Mouse (Mus musculus): ENCODE results near the gene Src. TPM values are rescaled to one million over a fixed set of nuclear protein-coding genes. Genes with fewer than 3 reads are reported as not detected.
A peak's percentile ranks its signal among the peaks of the same experiment; 100 is the strongest.

Gene Src
- polyA plus RNA-seq, 1 experiment = 31.8 TPM

GRCm38 (mm10) chr2:157466836-157467235 lies 48.6 kb downstream of the Src start:
- WGBS = 69% methylated on average over 7 of the region's 7 CpGs
- no peaks in the 10 kb centered on the region for H3K36me3 ChIP-seq (ENCODE audit: control insufficient read depth, insufficient read depth, low read length)
- no peak overlapping the region for H3K4me3 ChIP-seq (ENCODE audit: insufficient read depth, low read depth, low read length)

GRCm38 (mm10) chr2:157468130-157468796 lies 50.0 kb downstream of the Src start:
- Histone ChIP-seq H3K27me3 (replicated peaks; ENCODE audit: control insufficient read depth, insufficient read depth, low read length) (no peaks in the 10 kb centered on the region), H3K4me3 (ENCODE audit: insufficient read depth, low read depth, low read length) (no peak overlapping the region), H3K36me3 (ENCODE audit: control insufficient read depth, insufficient read depth, low read length) (no peaks in the 10 kb centered on the region), H3K27ac (ENCODE audit: insufficient read depth, low read depth, low read length) (no peak overlapping the region), H3K4me1 (ENCODE audit: control insufficient read depth, insufficient read depth, low read length) (no peaks in the 10 kb centered on the region)
- TF ChIP-seq CTCF (conservative IDR thresholded peaks at IDR 0.05; ENCODE audit: insufficient read depth, insufficient read length, low read depth, low read length) (peak; percentile 63), POLR2A (IDR thresholded peaks at IDR 0.05; ENCODE audit: low read depth, low read length) (no peak)
- WGBS = 72% methylated on average over 8 of the region's 8 CpGs
- DNase-seq = peak; percentile 46

More at GRCm38 (mm10) chr2:157466836-157467235, 48.6 kb downstream of the Src start:
- no peaks in the 10 kb centered on the region for H3K4me1 ChIP-seq (ENCODE audit: control insufficient read depth, insufficient read depth, low read length)
- TF ChIP-seq CTCF (conservative IDR thresholded peaks at IDR 0.05; ENCODE audit: insufficient read depth, insufficient read length, low read depth, low read length) (no peak), POLR2A (IDR thresholded peaks at IDR 0.05; ENCODE audit: low read depth, low read length) (no peak)
- no peak for DNase-seq
- H3K27ac ChIP-seq (ENCODE audit: insufficient read depth, low read depth, low read length) = no peak overlapping the region
- H3K27me3 ChIP-seq (replicated peaks; ENCODE audit: control insufficient read depth, insufficient read depth, low read length) = no peaks in the 10 kb centered on the region

GRCm38 (mm10) chr2:157471292-157471691 lies 53.0 kb downstream of the Src start:
- peak; percentile 13 for DNase-seq
- no peak overlapping the region for H3K27ac ChIP-seq (ENCODE audit: insufficient read depth, low read depth, low read length)
- H3K4me3 ChIP-seq (ENCODE audit: insufficient read depth, low read depth, low read length) = no peak overlapping the region
- no peaks in the 10 kb centered on the region for H3K27me3 ChIP-seq (replicated peaks; ENCODE audit: control insufficient read depth, insufficient read depth, low read length)
- no peaks in the 10 kb centered on the region for H3K36me3 ChIP-seq (ENCODE audit: control insufficient read depth, insufficient read depth, low read length)
- H3K4me1 ChIP-seq (ENCODE audit: control insufficient read depth, insufficient read depth, low read length) = no peaks in the 10 kb centered on the region
- TF ChIP-seq POLR2A (IDR thresholded peaks at IDR 0.05; ENCODE audit: low read depth, low read length) = no peak
- no peak for TF ChIP-seq CTCF (conservative IDR thresholded peaks at IDR 0.05; ENCODE audit: insufficient read depth, insufficient read length, low read depth, low read length)
- 61% methylated on average over 7 of the region's 7 CpGs for WGBS

GRCm38 (mm10) chr2:157471737-157472136 lies 53.5 kb downstream of the Src start:
- no peaks in the 10 kb centered on the region for H3K27me3 ChIP-seq (replicated peaks; ENCODE audit: control insufficient read depth, insufficient read depth, low read length)
- no peaks in the 10 kb centered on the region for H3K4me1 ChIP-seq (ENCODE audit: control insufficient read depth, insufficient read depth, low read length)
- H3K27ac ChIP-seq (ENCODE audit: insufficient read depth, low read depth, low read length) = no peak overlapping the region
- DNase-seq = no peak
- no peaks in the 10 kb centered on the region for H3K36me3 ChIP-seq (ENCODE audit: control insufficient read depth, insufficient read depth, low read length)
- no peak for TF ChIP-seq POLR2A (IDR thresholded peaks at IDR 0.05; ENCODE audit: low read depth, low read length)
- TF ChIP-seq CTCF (conservative IDR thresholded peaks at IDR 0.05; ENCODE audit: insufficient read depth, insufficient read length, low read depth, low read length) = no peak
- H3K4me3 ChIP-seq (ENCODE audit: insufficient read depth, low read depth, low read length) = no peak overlapping the region
- 60% methylated on average over 6 of the region's 6 CpGs for WGBS

GRCm38 (mm10) chr2:157472469-157472868 lies 54.2 kb downstream of the Src start:
- DNase-seq = no peak
- no peaks in the 10 kb centered on the region for H3K36me3 ChIP-seq (ENCODE audit: control insufficient read depth, insufficient read depth, low read length)
- no peaks in the 10 kb centered on the region for H3K4me1 ChIP-seq (ENCODE audit: control insufficient read depth, insufficient read depth, low read length)
- WGBS = 69% methylated on average over 4 of the region's 4 CpGs
- H3K27me3 ChIP-seq (replicated peaks; ENCODE audit: control insufficient read depth, insufficient read depth, low read length) = no peaks in the 10 kb centered on the region
- no peak for TF ChIP-seq POLR2A (IDR thresholded peaks at IDR 0.05; ENCODE audit: low read depth, low read length)
- no peak for TF ChIP-seq CTCF (conservative IDR thresholded peaks at IDR 0.05; ENCODE audit: insufficient read depth, insufficient read length, low read depth, low read length)
- no peak overlapping the region for H3K27ac ChIP-seq (ENCODE audit: insufficient read depth, low read depth, low read length)
- H3K4me3 ChIP-seq (ENCODE audit: insufficient read depth, low read depth, low read length) = no peak overlapping the region

- Histone ChIP-seq H3K4me3 (ENCODE audit: insufficient read depth, low read depth, low read length) (no peak overlapping the region), H3K4me1 (ENCODE audit: control insufficient read depth, insufficient read depth, low read length) (no peaks in the 10 kb centered on the region), H3K36me3 (ENCODE audit: control insufficient read depth, insufficient read depth, low read length) (no peaks in the 10 kb centered on the region), H3K27me3 (replicated peaks; ENCODE audit: control insufficient read depth, insufficient read depth, low read length) (no peaks in the 10 kb centered on the region), H3K27ac (ENCODE audit: insufficient read depth, low read depth, low read length) (no peak overlapping the region)
- no peak for DNase-seq
- no peak for TF ChIP-seq POLR2A (IDR thresholded peaks at IDR 0.05; ENCODE audit: low read depth, low read length)
- WGBS = 36% methylated on average over 6 of the region's 6 CpGs
Measured at GRCm38 (mm10) chr2:157474269-157474729, 56.1 kb downstream of the Src start.

- TF ChIP-seq POLR2A (IDR thresholded peaks at IDR 0.05; ENCODE audit: low read depth, low read length) (no peak), CTCF (conservative IDR thresholded peaks at IDR 0.05; ENCODE audit: insufficient read depth, insufficient read length, low read depth, low read length) (no peak)
- no peaks in the 10 kb centered on the region for H3K4me1 ChIP-seq (ENCODE audit: control insufficient read depth, insufficient read depth, low read length)
- no peaks in the 10 kb centered on the region for H3K36me3 ChIP-seq (ENCODE audit: control insufficient read depth, insufficient read depth, low read length)
- no peak overlapping the region for H3K4me3 ChIP-seq (ENCODE audit: insufficient read depth, low read depth, low read length)
- no peak overlapping the region for H3K27ac ChIP-seq (ENCODE audit: insufficient read depth, low read depth, low read length)
- no peak for DNase-seq
- WGBS = 45% methylated on average over 13 of the region's 13 CpGs
- no peaks in the 10 kb centered on the region for H3K27me3 ChIP-seq (replicated peaks; ENCODE audit: control insufficient read depth, insufficient read depth, low read length)
Measured at GRCm38 (mm10) chr2:157475437-157476379, 57.5 kb downstream of the Src start.

All from kidney, adult 2 months (tissue).